Mouse (Mus musculus) testis, adult 2 months (tissue): ENCODE results near the gene Olfr516.

Source experiments
- CTCF ChIP-seq: fragments of 200-500 bp; IDR thresholded peaks from 2 replicates; pipeline ENCODE4 v1.5.1; 2012; ENCODE audit warnings: low read depth, mild to moderate bottlenecking, inconsistent platforms, low read length, moderate library complexity; ENCODE audit not compliant: control insufficient read depth, insufficient read depth, insufficient replicate concordance
- POLR2A ChIP-seq: fragments of 200-500 bp; IDR thresholded peaks from 2 replicates; pipeline ENCODE4 v1.6.1; 2012; ENCODE audit warnings: low read depth, mild to moderate bottlenecking, inconsistent platforms, low read length, moderate library complexity; ENCODE audit not compliant: control insufficient read depth

DNA sequence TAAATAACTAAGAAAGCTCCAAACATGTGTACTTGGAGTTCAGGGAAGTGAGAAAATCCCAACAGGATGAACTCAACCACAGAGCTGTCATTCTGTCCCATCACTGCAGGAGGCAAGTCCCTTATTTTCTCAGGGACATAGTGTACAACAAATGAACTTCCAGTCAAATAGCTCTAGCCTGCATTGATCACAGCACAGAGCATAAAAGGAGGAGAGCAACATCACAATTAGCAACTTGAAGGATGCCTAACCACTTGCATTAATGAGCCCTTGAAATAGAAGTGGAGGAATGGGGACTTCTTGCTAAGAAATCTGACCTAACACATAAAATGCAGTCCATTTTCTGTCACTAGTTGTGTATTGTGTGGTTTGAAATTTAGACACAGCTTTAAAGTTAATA, 24.4 kb downstream of the Olfr516 start, which contains the start of gene Olfr514:
- no peak for TF ChIP-seq CTCF
- no peak for TF ChIP-seq POLR2A
